Mouse (Mus musculus): ENCODE results near the gene Fam178b. TPM values are rescaled to one million over a fixed set of nuclear protein-coding genes. Genes with fewer than 3 reads are reported as not detected.

Fam178b gene
- 3.6 and 4.1 TPM in 2 replicates for polyA plus RNA-seq (2012; rRNA removed; ENCODE audit: low replicate concordance)

GRCm38 (mm10) chr1:36682620-36683355, at the start of gene Fam178b:
TSS of gene Fam178b (minus strand) at chr1:36683183.

GRCm38 (mm10) chr1:36714311-36714710, 31.3 kb upstream of the Fam178b start, which contains the start of gene Actr1b:
TSS of gene Actr1b (minus strand) at chr1:36714422.

GRCm38 (mm10) chr1:36709854-36710280, 26.9 kb upstream of the Fam178b start, which contains the start of gene 4933424G06Rik:
TSS of gene 4933424G06Rik (plus strand) at chr1:36710149.

GRCm38 (mm10) chr1:36691271-36692155, 8.5 kb upstream of the Fam178b start, which contains the start of gene Cox5b:
TSS of gene Cox5b (plus strand) at chr1:36691449.

GRCm38 (mm10) chr1:36558031-36558993, 124.7 kb downstream of the Fam178b start, which contains the start of gene Sema4c:
TSS of gene Sema4c (minus strand) at chr1:36558349.

GRCm38 (mm10) chr1:36546888-36547471, 136.0 kb downstream of the Fam178b start, which contains the start of gene Ankrd39:
TSS of gene Ankrd39 (minus strand) at chr1:36547445.

GRCm38 (mm10) chr1:36539186-36539585, 143.8 kb downstream of the Fam178b start, which contains the start of gene Gm42417:
TSS of gene Gm42417 (minus strand) at chr1:36539429.

GRCm38 (mm10) chr1:36536783-36537182, 146.2 kb downstream of the Fam178b start, which contains the start of gene Ankrd23:
TSS of gene Ankrd23 (minus strand) at chr1:36536883.

Other genes starting within 250 kb of the Fam178b start
- gene Lman2l, start 237.9 kb downstream of the Fam178b start, polyA plus RNA-seq (2012; rRNA removed; ENCODE audit: low replicate concordance), result 24.8 and 28.2 TPM in 2 replicates
- gene Cnnm4, start 211.6 kb downstream of the Fam178b start, polyA plus RNA-seq (2012; rRNA removed; ENCODE audit: low replicate concordance), result 3.5 and 7.1 TPM in 2 replicates
- 24.5 and 37.7 TPM in 2 replicates for gene Cnnm3, start 171.3 kb downstream of the Fam178b start, polyA plus RNA-seq (2012; rRNA removed; ENCODE audit: low replicate concordance)
- gene Ankrd23, start 146.3 kb downstream of the Fam178b start, polyA plus RNA-seq (2012; rRNA removed; ENCODE audit: low replicate concordance), result 12.0 and 24.1 TPM in 2 replicates
- not detected in 2 replicates for gene Gm42417, start 143.8 kb downstream of the Fam178b start, polyA plus RNA-seq (2012; rRNA removed; ENCODE audit: low replicate concordance)
- 17.0 and 30.9 TPM in 2 replicates for gene Ankrd39, start 135.7 kb downstream of the Fam178b start, polyA plus RNA-seq (2012; rRNA removed; ENCODE audit: low replicate concordance)
- 29.2 and 47.5 TPM in 2 replicates for gene Sema4c, start 124.8 kb downstream of the Fam178b start, polyA plus RNA-seq (2012; rRNA removed; ENCODE audit: low replicate concordance)
- 554 and 698 TPM in 2 replicates for gene Cox5b, start 8.3 kb upstream of the Fam178b start, polyA plus RNA-seq (2012; rRNA removed; ENCODE audit: low replicate concordance)
- gene 4933424G06Rik, start 27.0 kb upstream of the Fam178b start, polyA plus RNA-seq (2012; rRNA removed; ENCODE audit: low replicate concordance), result 0.10 TPM in 1 of 2 replicates, not detected in the other
- gene Actr1b, start 31.2 kb upstream of the Fam178b start, polyA plus RNA-seq (2012; rRNA removed; ENCODE audit: low replicate concordance), result 121 and 170 TPM in 2 replicates
- gene Zap70, start 78.6 kb upstream of the Fam178b start, polyA plus RNA-seq (2012; rRNA removed; ENCODE audit: low replicate concordance), result 0.92 and 3.4 TPM in 2 replicates

Measured in subcutaneous adipose tissue, adult 2 months (tissue).